Mouse (Mus musculus) liver, adult 2 months (tissue): ENCODE measurements around the gene Dnajc12. TPM values are rescaled to one million over a fixed set of nuclear protein-coding genes. Genes with fewer than 3 reads are reported as not detected.
"Not testable (repeated sequence)": the region's sequence is repeated elsewhere in the genome, so short reads cannot be mapped to it uniquely, and the experiment has no call there.

Source experiments
- DNase-seq: peaks from one replicate; pipeline ENCODE4 v3.0.0-alpha.2; 2011; ENCODE audit warnings: low read depth, low spot score; ENCODE audit errors: extremely low read depth
- H3K27ac ChIP-seq: fragments of 200-500 bp; replicated peaks from 2 replicates; pipeline ENCODE4 v1.5.1; 2012; ENCODE audit warnings: low read depth, mild to moderate bottlenecking, control low read depth, inconsistent platforms, low read length; ENCODE audit not compliant: insufficient read depth
- H3K27me3 ChIP-seq: fragments of 200-500 bp; 2 replicates; pipeline ENCODE4 v1.6.1; 2012; ENCODE audit warnings: mild to moderate bottlenecking, moderate library complexity, low read length, inconsistent platforms; ENCODE audit not compliant: control insufficient read depth, insufficient read depth
- H3K36me3 ChIP-seq: fragments of 200-500 bp; 2 replicates; pipeline ENCODE4 v1.6.1; 2012; ENCODE audit warnings: low read length, inconsistent platforms; ENCODE audit not compliant: control insufficient read depth, insufficient read depth
- H3K4me1 ChIP-seq: fragments of 200-500 bp; 2 replicates; pipeline ENCODE4 v1.6.1; 2011; ENCODE audit warnings: low read length; ENCODE audit not compliant: control insufficient read depth, insufficient read depth
- H3K4me3 ChIP-seq: fragments of 200-500 bp; 2 replicates; pipeline ENCODE4 v1.5.1; 2011; ENCODE audit warnings: low read depth, mild to moderate bottlenecking, control low read depth, low read length, moderate library complexity; ENCODE audit not compliant: insufficient read depth
- H3K79me2 ChIP-seq: fragments of 200-500 bp; 2 replicates; pipeline ENCODE4 v1.6.1; 2012; ENCODE audit warnings: inconsistent platforms, mild to moderate bottlenecking, low read length, moderate library complexity; ENCODE audit not compliant: control insufficient read depth, insufficient read depth
- H3K9ac ChIP-seq: fragments of 200-500 bp; 2 replicates; pipeline ENCODE4 v1.6.1; 2012; ENCODE audit warnings: low read depth, mild to moderate bottlenecking, control low read depth, inconsistent platforms, low read length
- CTCF ChIP-seq: fragments of 200-500 bp; IDR thresholded peaks from 2 replicates; pipeline ENCODE4 v1.5.1; 2011; ENCODE audit warnings: low read depth, low read length, control low read depth
- POLR2A ChIP-seq: fragments of 200-500 bp; IDR thresholded peaks from 2 replicates; pipeline ENCODE4 v1.6.1; 2011; ENCODE audit warnings: low read length, control low read depth; ENCODE audit not compliant: insufficient read depth; ENCODE audit errors: extremely low read depth
- WGBS: fragments of 180-500 bp; shearing (Covaris S2); methylation state at CpG from one replicate; pipeline ENCODE4 v1.1.7; 2018; 5-methylcytosine and 5-hydroxymethylcytosine counted together
- polyA plus RNA-seq: library from polyadenylated mRNA; depleted of rRNA; stranded (reverse); fragments of >200 nt; gene quantifications from 2 replicates; pipeline ENCODE4 v1.2.3, GENCODE M21; 2012
- total RNA-seq: library from RNA; depleted of rRNA; stranded (reverse); fragments of >200 nt; gene quantifications from 2 replicates; pipeline ENCODE4 v1.2.3, GENCODE M21; 2014

Dnajc12 gene
- total and polyA plus RNA-seq, 2 experiments: 3.2 to 5.0 TPM

GRCm38 (mm10) chr10:63429785-63430305 lies 47.6 kb downstream of the Dnajc12 start, which contains the start of gene Ctnna3:
Gene Ctnna3 (plus strand): TSS chr10:63430098.
- peak; percentile 90 for DNase-seq
- Histone ChIP-seq H3K27ac (0 out of 2 replicates have a peak within 1 kb of the TSS, but pooled peaks have one; percentile 2), H3K4me1 (peaks cover 3% of the 10 kb centered on the region), H3K27me3 (no peaks in the 10 kb centered on the region), H3K4me3 (peak within 1 kb of the TSS; percentile 74), H3K9ac (peak within 1 kb of the TSS; percentile 70), H3K79me2 (no peaks in the 10 kb centered on the region), H3K36me3 (no peaks in the 10 kb centered on the region)
- TF ChIP-seq POLR2A: no peak
- TF ChIP-seq CTCF: no peak
- under 1% methylated on average over 55 of the region's 55 CpGs for WGBS

- no peak for TF ChIP-seq CTCF
- no peak for TF ChIP-seq POLR2A
- H3K27ac ChIP-seq: no peak overlapping the region
- no peaks in the 10 kb centered on the region for H3K36me3 ChIP-seq
- DNase-seq: no peak
- peaks cover 3% of the 10 kb centered on the region for H3K4me1 ChIP-seq
- no peaks in the 10 kb centered on the region for H3K79me2 ChIP-seq
- no peak overlapping the region for H3K9ac ChIP-seq
- H3K4me3 ChIP-seq: no peak overlapping the region
- no peaks in the 10 kb centered on the region for H3K27me3 ChIP-seq
- 95% methylated on average over 7 of the region's 7 CpGs for WGBS
Measured at GRCm38 (mm10) chr10:63431221-63431736, 49.0 kb downstream of the Dnajc12 start.

GRCm38 (mm10) chr10:63432099-63432498 lies 49.9 kb downstream of the Dnajc12 start:
- DNase-seq: no peak
- Histone ChIP-seq H3K4me1 (peaks cover 3% of the 10 kb centered on the region), H3K79me2 (no peaks in the 10 kb centered on the region), H3K4me3 (no peak overlapping the region), H3K36me3 (no peaks in the 10 kb centered on the region), H3K27me3 (no peaks in the 10 kb centered on the region), H3K9ac (no peak overlapping the region), H3K27ac (no peak overlapping the region)
- TF ChIP-seq CTCF (no peak), POLR2A (no peak)
- 95% methylated on average over 8 of the region's 8 CpGs for WGBS

DNA sequence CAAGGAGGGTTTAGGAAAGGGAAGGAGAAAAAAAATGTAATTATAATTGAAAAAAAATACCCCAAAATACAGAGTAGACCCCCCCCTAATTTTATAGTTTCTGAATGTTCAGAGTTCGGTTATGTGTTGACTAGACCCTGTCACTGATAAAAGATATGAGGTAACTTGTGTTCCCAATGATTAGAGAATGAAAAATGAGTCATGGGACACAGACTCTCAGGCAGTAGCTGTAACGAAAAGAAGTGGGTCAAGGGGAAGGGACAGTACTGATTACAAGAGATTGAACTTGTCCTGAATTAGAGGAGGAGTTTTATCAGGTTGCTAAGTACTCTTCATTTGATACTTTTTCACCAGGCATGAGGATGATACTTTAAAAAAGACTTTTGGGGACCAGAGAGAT lies 50.6 kb downstream of the Dnajc12 start:
- no peaks in the 10 kb centered on the region for H3K36me3 ChIP-seq
- H3K9ac ChIP-seq: no peak overlapping the region
- H3K27ac ChIP-seq: no peak overlapping the region
- H3K4me3 ChIP-seq: no peak overlapping the region
- peaks cover 3% of the 10 kb centered on the region for H3K4me1 ChIP-seq
- no peak for DNase-seq
- TF ChIP-seq POLR2A: no peak
- no peak for TF ChIP-seq CTCF
- H3K27me3 ChIP-seq: no peaks in the 10 kb centered on the region
- WGBS: 66% methylated on average over 2 of the region's 2 CpGs
- H3K79me2 ChIP-seq: no peaks in the 10 kb centered on the region

- no peak for TF ChIP-seq CTCF
- TF ChIP-seq POLR2A: no peak
- no peaks in the 10 kb centered on the region for H3K79me2 ChIP-seq
- no peak for DNase-seq
Measured at GRCm38 (mm10) chr10:63438736-63439262, 56.6 kb downstream of the Dnajc12 start.

DNA sequence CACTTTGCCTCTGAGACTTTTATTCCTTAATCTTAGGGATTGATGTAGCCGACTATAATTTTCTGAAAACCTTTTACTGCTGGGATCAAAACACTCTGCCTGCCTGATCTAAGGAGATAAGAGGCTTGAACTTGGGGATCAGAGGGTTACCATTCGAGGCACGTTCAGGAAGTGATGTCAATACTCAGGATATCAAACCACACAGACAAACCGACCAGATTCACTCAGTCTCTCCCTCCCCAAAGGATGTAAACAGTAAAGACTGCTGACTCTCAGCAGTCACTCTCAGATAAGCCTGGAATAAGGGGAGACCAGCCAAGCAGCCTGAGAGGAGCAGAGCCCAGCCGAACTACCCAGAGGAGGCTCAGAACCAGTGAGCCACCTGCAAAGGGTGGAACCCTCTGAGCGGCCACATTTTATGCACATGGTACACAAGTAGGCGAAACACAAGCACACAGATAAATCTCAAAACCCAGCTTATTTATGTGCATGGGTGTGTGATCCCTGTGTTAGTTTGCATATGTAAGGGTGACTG lies 57.5 kb downstream of the Dnajc12 start:
- H3K27ac ChIP-seq: no peak overlapping the region
- H3K36me3 ChIP-seq: no peaks in the 10 kb centered on the region
- H3K4me3 ChIP-seq: no peak overlapping the region
- no peaks in the 10 kb centered on the region for H3K4me1 ChIP-seq
- no peak for TF ChIP-seq CTCF
- TF ChIP-seq POLR2A: no peak
- no peaks in the 10 kb centered on the region for H3K27me3 ChIP-seq
- no peak for DNase-seq
- H3K9ac ChIP-seq: no peak overlapping the region
- WGBS: 62% methylated on average over 7 of the region's 7 CpGs
- H3K79me2 ChIP-seq: no peaks in the 10 kb centered on the region

More at GRCm38 (mm10) chr10:63438736-63439262, 56.6 kb downstream of the Dnajc12 start:
- H3K4me1 ChIP-seq: no peaks in the 10 kb centered on the region
- H3K27ac ChIP-seq: no peak overlapping the region
- no peak overlapping the region for H3K9ac ChIP-seq
- H3K27me3 ChIP-seq: no peaks in the 10 kb centered on the region
- no peaks in the 10 kb centered on the region for H3K36me3 ChIP-seq
- no peak overlapping the region for H3K4me3 ChIP-seq

- H3K27ac ChIP-seq, H3K9ac ChIP-seq, H3K36me3 ChIP-seq, H3K27me3 ChIP-seq, H3K79me2 ChIP-seq, H3K4me1 ChIP-seq, DNase-seq, H3K4me3 ChIP-seq: not testable (repeated sequence)
- 82% methylated on average over 13 of the region's 13 CpGs for WGBS
Measured at GRCm38 (mm10) chr10:63444602-63445387, 62.6 kb downstream of the Dnajc12 start.
